Mouse (Mus musculus) megakaryocyte, embryonic 14.5 days (primary cell): Measurements from ENCODE around the gene Zcchc17. TPM values are rescaled to one million over a fixed set of nuclear protein-coding genes. Genes with fewer than 3 reads are reported as not detected.

Experiments
- H3K27me3 ChIP-seq: replicated peaks from 2 replicates; pipeline ENCODE3; 2012; ENCODE audit warnings: inconsistent platforms
- H3K36me3 ChIP-seq: replicated peaks from 2 replicates; pipeline ENCODE3; 2012; ENCODE audit warnings: low read length, inconsistent platforms, mixed read lengths
- H3K4me1 ChIP-seq: 2 replicates; pipeline ENCODE4 v1.6.1; 2012; ENCODE audit warnings: inconsistent platforms
- H3K4me3 ChIP-seq: replicated peaks from 2 replicates; pipeline ENCODE3; 2012; ENCODE audit warnings: moderate library complexity, mild to moderate bottlenecking, inconsistent platforms
- H3K9me3 ChIP-seq: 2 replicates; pipeline ENCODE4 v1.6.1; 2012; ENCODE audit warnings: inconsistent platforms
- FLI1 ChIP-seq: IDR thresholded peaks from 2 replicates; pipeline ENCODE4 v1.6.1; 2012; ENCODE audit warnings: low read length, inconsistent platforms, mixed read lengths
- GATA1 ChIP-seq: IDR thresholded peaks from 3 replicates; pipeline ENCODE4 v1.6.1; 2012; ENCODE audit warnings: mixed read lengths, low read length, inconsistent platforms, borderline replicate concordance
- polyA plus RNA-seq: library from polyadenylated mRNA; stranded (reverse); fragments of >175 nt; gene quantifications from 2 replicates; pipeline ENCODE4 v1.2.3, GENCODE M21; 2012; ENCODE audit warnings: low replicate concordance; ENCODE audit not compliant: insufficient read depth

Zcchc17 gene
- polyA plus RNA-seq, 1 experiment: 32.2 TPM

GRCm38 (mm10) chr4:130321640-130322039, 38.1 kb downstream of the Zcchc17 start:
- no peaks in the 10 kb centered on the region for H3K27me3 ChIP-seq
- H3K4me3 ChIP-seq: no peak overlapping the region
- H3K4me1 ChIP-seq: peaks cover 27% of the 10 kb centered on the region
- peaks cover 93% of the 10 kb centered on the region for H3K36me3 ChIP-seq
- no peaks in the 10 kb centered on the region for H3K9me3 ChIP-seq
- TF ChIP-seq FLI1 (no peak), GATA1 (no peak)

GRCm38 (mm10) chr4:130319564-130319963, 40.2 kb downstream of the Zcchc17 start:
- Histone ChIP-seq H3K36me3 (peaks cover 95% of the 10 kb centered on the region), H3K9me3 (no peaks in the 10 kb centered on the region), H3K4me1 (peaks cover 35% of the 10 kb centered on the region), H3K27me3 (no peaks in the 10 kb centered on the region), H3K4me3 (no peak overlapping the region)
- no peak for TF ChIP-seq GATA1
- no peak for TF ChIP-seq FLI1

DNA sequence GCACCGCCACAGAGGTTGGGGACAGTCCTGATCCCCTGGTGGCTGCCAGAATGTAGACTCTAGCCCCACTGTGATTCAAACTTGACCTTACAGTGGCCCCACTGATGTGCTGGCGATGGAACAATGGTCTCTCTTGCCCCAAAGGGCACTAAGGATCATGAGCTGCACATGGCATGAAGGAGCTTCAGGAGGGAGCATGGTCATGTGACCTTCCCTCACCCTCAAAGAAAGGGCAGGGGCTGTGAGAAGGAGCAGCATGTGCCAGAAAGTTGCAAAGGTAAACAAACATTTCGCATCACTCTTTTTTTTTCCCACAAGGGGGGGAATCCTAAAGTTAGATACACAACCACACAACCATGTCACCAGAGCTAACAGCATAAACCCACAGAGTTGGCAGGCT, 41.6 kb downstream of the Zcchc17 start:
- Histone ChIP-seq H3K27me3 (no peaks in the 10 kb centered on the region), H3K36me3 (peaks cover 93% of the 10 kb centered on the region)

GRCm38 (mm10) chr4:130316691-130317090, 43.1 kb downstream of the Zcchc17 start:
- no peaks in the 10 kb centered on the region for H3K9me3 ChIP-seq
- TF ChIP-seq FLI1 (no peak), GATA1 (no peak)
- H3K4me3 ChIP-seq: no peak overlapping the region
- peaks cover 82% of the 10 kb centered on the region for H3K36me3 ChIP-seq
- H3K4me1 ChIP-seq: peaks cover 24% of the 10 kb centered on the region
- peaks cover 7% of the 10 kb centered on the region for H3K27me3 ChIP-seq

More for the DNA sequence above, 41.6 kb downstream of the Zcchc17 start:
- Histone ChIP-seq H3K4me1 (peaks cover 27% of the 10 kb centered on the region), H3K9me3 (no peaks in the 10 kb centered on the region), H3K4me3 (no peak overlapping the region)
- TF ChIP-seq FLI1 (no peak), GATA1 (no peak)

DNA sequence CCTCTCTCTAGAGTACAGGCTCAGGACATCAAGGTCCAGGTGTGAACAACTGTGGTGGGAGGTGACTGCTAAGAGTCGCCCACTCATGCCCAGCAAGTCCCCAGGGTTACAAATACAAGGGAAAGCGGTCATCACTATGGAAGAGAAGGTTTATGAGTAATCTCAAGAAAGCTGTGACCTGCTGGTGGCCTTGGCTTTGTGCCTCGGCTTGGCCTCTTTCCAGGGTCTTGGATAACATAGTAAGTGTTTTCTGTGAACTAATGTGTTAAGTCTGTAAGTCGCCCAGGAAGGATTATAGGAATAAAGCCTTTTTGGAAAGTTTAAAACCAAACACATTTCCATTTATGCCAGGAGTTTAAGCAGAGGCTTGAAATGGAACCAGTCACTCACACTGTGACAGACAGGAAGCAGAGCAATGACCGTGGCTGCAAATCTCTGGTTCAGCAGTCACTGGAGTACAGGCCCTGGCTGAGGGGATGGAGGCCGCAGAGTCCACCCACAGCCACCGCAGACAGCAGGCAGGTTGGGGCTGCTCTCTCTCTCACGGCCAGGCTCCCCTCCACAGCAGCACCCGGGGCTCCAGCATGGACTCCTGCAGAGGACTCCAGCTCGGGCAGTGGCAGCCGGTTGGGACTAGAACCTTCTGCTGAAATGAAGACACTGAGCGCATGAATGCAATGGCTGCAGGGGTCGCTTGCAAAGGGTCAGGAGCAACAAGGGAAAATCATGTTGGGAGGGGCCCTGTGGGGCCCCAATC, 43.8 kb downstream of the Zcchc17 start:
- H3K36me3 ChIP-seq: peaks cover 76% of the 10 kb centered on the region
- H3K9me3 ChIP-seq: no peaks in the 10 kb centered on the region

DNA sequence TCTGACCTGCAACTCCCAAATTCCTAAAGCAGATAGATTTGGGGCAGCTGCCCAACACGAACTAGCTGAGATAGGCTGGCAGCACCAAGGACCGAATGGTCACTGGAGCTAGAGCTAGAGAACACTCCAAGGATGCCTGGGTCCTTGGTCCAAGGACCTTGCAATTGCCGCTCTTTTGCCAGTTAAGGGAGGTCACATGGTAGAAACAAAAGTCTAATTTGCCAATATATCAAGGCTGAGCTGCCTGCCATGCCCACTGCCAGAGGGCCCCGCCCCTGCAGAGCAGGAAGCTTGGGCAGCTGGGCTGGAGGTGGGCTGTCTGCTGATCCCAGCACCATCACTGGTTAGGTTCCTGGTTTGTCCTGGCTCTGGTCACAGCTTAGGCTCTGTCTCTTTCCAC, 46.2 kb downstream of the Zcchc17 start:
- peaks cover 28% of the 10 kb centered on the region for H3K4me1 ChIP-seq

More for the DNA sequence above, 43.8 kb downstream of the Zcchc17 start:
- TF ChIP-seq GATA1 (no peak), FLI1 (no peak)
- no peak overlapping the region for H3K4me3 ChIP-seq
- peaks cover 14% of the 10 kb centered on the region for H3K27me3 ChIP-seq
- peaks cover 24% of the 10 kb centered on the region for H3K4me1 ChIP-seq

DNA sequence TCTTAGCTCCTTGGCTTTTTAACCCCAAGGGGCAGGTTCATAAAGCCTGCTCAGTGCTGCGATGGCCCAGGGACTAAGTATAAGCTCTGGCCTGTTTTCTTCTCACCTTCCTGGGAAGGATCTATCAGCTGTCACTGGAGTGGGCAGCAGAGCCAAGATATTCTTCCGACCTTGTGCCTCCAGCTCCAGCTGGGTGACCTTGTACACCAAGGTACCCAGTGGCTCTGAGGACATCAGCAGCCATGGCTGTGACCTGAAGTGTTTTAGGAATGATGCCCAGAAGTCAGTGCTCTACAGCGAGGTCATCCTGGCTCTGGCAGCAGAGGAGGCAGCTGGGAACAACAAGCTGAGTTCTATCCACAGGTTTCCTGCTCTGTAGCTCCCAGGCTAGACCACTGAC, 47.2 kb downstream of the Zcchc17 start:
- Histone ChIP-seq H3K27me3 (peaks cover 49% of the 10 kb centered on the region), H3K4me3 (no peak overlapping the region), H3K36me3 (peaks cover 44% of the 10 kb centered on the region), H3K4me1 (peaks cover 33% of the 10 kb centered on the region), H3K9me3 (peaks cover 3% of the 10 kb centered on the region; the same call in 1 of the 2 replicates)
- TF ChIP-seq GATA1: no peak

More for the DNA sequence above, 46.2 kb downstream of the Zcchc17 start:
- TF ChIP-seq FLI1 (no peak), GATA1 (no peak)
- H3K27me3 ChIP-seq: peaks cover 38% of the 10 kb centered on the region
- peaks cover 54% of the 10 kb centered on the region for H3K36me3 ChIP-seq
- peaks cover 3% of the 10 kb centered on the region; the same call in 1 of the 2 replicates for H3K9me3 ChIP-seq
- H3K4me3 ChIP-seq: no peak overlapping the region

DNA sequence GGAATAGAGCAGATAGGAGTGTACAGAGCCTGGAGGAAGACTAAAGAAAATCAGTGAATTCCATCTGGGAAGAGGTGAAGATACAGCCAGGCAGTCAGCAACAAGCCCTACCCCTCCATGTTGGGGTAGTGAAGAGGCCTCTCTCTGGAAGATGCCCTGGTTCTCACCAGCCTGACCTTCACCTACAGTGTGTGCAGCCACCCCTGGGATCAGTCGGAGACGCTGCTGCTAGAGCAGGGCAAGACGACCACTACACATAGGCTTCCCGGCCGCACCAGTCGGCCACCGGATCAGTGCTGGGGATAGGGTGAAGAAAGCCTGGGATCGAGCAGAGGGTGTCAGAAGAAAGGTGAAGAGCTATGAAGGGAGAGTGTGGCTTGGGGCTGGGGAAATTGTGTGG, 50.5 kb downstream of the Zcchc17 start:
- H3K36me3 ChIP-seq: peaks cover 13% of the 10 kb centered on the region
- TF ChIP-seq GATA1 (no peak), FLI1 (no peak)
- peaks cover 3% of the 10 kb centered on the region; the same call in 1 of the 2 replicates for H3K9me3 ChIP-seq
- H3K4me1 ChIP-seq: peaks cover 25% of the 10 kb centered on the region
- H3K4me3 ChIP-seq: no peak overlapping the region
- peaks cover 80% of the 10 kb centered on the region for H3K27me3 ChIP-seq

GRCm38 (mm10) chr4:130308231-130309081, 51.3 kb downstream of the Zcchc17 start, which contains the start of the genes Fabp3 and Gm10570:
Fabp3 (plus strand) TSS chr4:130308595.
Gm10570 (minus strand) TSS chr4:130308674.
- Histone ChIP-seq H3K4me3 (peak within 1 kb of the TSS; percentile 91), H3K27me3 (peaks cover 84% of the 10 kb centered on the region), H3K4me1 (peaks cover 25% of the 10 kb centered on the region), H3K36me3 (peaks cover 5% of the 10 kb centered on the region), H3K9me3 (peaks cover 3% of the 10 kb centered on the region; the same call in 1 of the 2 replicates)
- no peak for TF ChIP-seq FLI1
- TF ChIP-seq GATA1: no peak

DNA sequence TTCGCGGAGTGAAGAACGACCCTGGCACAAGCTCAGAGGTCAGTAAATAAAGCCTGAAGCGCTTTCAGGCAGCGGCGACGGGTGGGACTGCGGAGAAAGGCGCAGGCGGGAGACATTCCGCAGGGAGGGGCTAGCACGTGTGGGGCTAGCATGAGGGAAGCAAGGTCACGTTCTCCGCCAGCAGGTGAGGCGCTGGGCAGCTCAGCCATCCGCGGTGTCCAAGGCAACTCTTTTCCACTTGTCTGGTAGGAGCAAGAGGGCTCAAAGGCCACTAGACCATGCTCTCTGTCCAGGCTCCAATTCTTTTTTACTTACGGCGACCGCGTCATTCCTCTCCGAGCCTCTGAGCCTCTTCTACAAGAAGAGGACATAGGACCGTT, 51.9 kb downstream of the Zcchc17 start:
- peaks cover 88% of the 10 kb centered on the region for H3K27me3 ChIP-seq
- H3K4me3 ChIP-seq: peak overlapping the region; percentile 91
- no peak for TF ChIP-seq GATA1
- H3K36me3 ChIP-seq: peaks cover 4% of the 10 kb centered on the region
- peaks cover 25% of the 10 kb centered on the region for H3K4me1 ChIP-seq
- H3K9me3 ChIP-seq: peaks cover 3% of the 10 kb centered on the region; the same call in 1 of the 2 replicates
